Mouse (Mus musculus): ENCODE results near the gene Npas3.

- TF ChIP-seq CTCF (IDR thresholded peaks at IDR 0.05; ENCODE audit: control insufficient read depth, insufficient read depth, insufficient read length) (no peak), USF1 (IDR thresholded peaks at IDR 0.05; ENCODE audit: low read depth) (no peak), CEBPB (IDR thresholded peaks at IDR 0.05; ENCODE audit: low read depth) (no peak), MYOD1 (IDR thresholded peaks at IDR 0.05; ENCODE audit: control insufficient read depth, insufficient read length, low read depth) (no peak), MYOG (IDR thresholded peaks at IDR 0.05; ENCODE audit: control insufficient read depth, extremely low read depth, insufficient read length) (no peak)
These were observed 796.9 kb downstream of the Npas3 start for GRCm38 (mm10) chr12:54045360-54045759.

Measured in C2C12 (cell line).